Mouse (Mus musculus) brain, adult 10 weeks (tissue): ENCODE measurements around the gene Izumo1r. TPM values are rescaled to one million over a fixed set of nuclear protein-coding genes. Genes with fewer than 3 reads are reported as not detected.

Experiments used
- polyA plus RNA-seq: library from polyadenylated mRNA; stranded (reverse); fragments of 350-450 nt; fragmentation: Illumina TruSeq; extraction: RNeasy Lipid Tissue Mini Kit (QIAGEN cat#74804); gene quantifications from one replicate; pipeline ENCODE4 v1.2.3, GENCODE M21; 2015; ENCODE audit warnings: low read depth, low replicate concordance

The Izumo1r gene
- polyA plus RNA-seq: not detected

GRCm38 (mm10) chr9:14903581-14904378 lies at the start of gene Izumo1r:
TSS of gene Izumo1r (minus strand) at chr9:14903949.

GRCm38 (mm10) chr9:14859868-14860639 lies 43.7 kb downstream of the Izumo1r start, which contains the start of gene Gpr83:
TSS of gene Gpr83 (plus strand) at chr9:14860210.

Other genes starting within 250 kb of the Izumo1r start
- not detected for gene Piwil4, start 163.2 kb downstream of the Izumo1r start, polyA plus RNA-seq
- 0.34 TPM for gene Fut4, start 151.6 kb downstream of the Izumo1r start, polyA plus RNA-seq
- gene 1700012B09Rik, start 132.9 kb downstream of the Izumo1r start, polyA plus RNA-seq: 3.5 TPM
- gene Mre11a, start 119.3 kb downstream of the Izumo1r start, polyA plus RNA-seq: 8.0 TPM
- 18.3 TPM for gene Ankrd49, start 119.1 kb downstream of the Izumo1r start, polyA plus RNA-seq
- 18.9 TPM for gene Gpr83, start 43.7 kb downstream of the Izumo1r start, polyA plus RNA-seq
- gene Panx1, start 141.5 kb upstream of the Izumo1r start, polyA plus RNA-seq: 28.1 TPM
- not detected for gene Hephl1, start 208.2 kb upstream of the Izumo1r start, polyA plus RNA-seq